Mouse (Mus musculus) bone marrow macrophage, adult 2 months (primary cell): ENCODE data around the gene Rxra. TPM values are rescaled to one million over a fixed set of nuclear protein-coding genes. Genes with fewer than 3 reads are reported as not detected.

Source experiments
- H3K27ac ChIP-seq: 2 replicates; pipeline ENCODE4 v1.5.1; 2012; ENCODE audit warnings: low read depth, low read length; ENCODE audit not compliant: insufficient read depth
- H3K4me1 ChIP-seq: 2 replicates; pipeline ENCODE4 v1.6.1; 2012; ENCODE audit warnings: low read length; ENCODE audit not compliant: control insufficient read depth, insufficient read depth
- H3K4me3 ChIP-seq: 2 replicates; pipeline ENCODE4 v1.5.1; 2012; ENCODE audit warnings: mild to moderate bottlenecking, low read length, moderate library complexity; ENCODE audit not compliant: insufficient read depth
- CTCF ChIP-seq: IDR thresholded peaks from 2 replicates; pipeline ENCODE4 v1.5.1; 2012; ENCODE audit warnings: low read depth, mild to moderate bottlenecking, low read length, moderate library complexity
- POLR2A ChIP-seq: IDR thresholded peaks from 2 replicates; pipeline ENCODE4 v1.6.1; 2012; ENCODE audit warnings: mild to moderate bottlenecking, low read depth, low read length, borderline replicate concordance
- polyA plus RNA-seq: library from polyadenylated mRNA; stranded (reverse); fragments of >200 nt; gene quantifications from 2 replicates; pipeline ENCODE4 v1.2.4, GENCODE M21; 2012; ENCODE audit not compliant: missing spikeins, insufficient read depth, insufficient read length

Gene Rxra
- polyA plus RNA-seq, 1 experiment, result 39.7 TPM

DNA sequence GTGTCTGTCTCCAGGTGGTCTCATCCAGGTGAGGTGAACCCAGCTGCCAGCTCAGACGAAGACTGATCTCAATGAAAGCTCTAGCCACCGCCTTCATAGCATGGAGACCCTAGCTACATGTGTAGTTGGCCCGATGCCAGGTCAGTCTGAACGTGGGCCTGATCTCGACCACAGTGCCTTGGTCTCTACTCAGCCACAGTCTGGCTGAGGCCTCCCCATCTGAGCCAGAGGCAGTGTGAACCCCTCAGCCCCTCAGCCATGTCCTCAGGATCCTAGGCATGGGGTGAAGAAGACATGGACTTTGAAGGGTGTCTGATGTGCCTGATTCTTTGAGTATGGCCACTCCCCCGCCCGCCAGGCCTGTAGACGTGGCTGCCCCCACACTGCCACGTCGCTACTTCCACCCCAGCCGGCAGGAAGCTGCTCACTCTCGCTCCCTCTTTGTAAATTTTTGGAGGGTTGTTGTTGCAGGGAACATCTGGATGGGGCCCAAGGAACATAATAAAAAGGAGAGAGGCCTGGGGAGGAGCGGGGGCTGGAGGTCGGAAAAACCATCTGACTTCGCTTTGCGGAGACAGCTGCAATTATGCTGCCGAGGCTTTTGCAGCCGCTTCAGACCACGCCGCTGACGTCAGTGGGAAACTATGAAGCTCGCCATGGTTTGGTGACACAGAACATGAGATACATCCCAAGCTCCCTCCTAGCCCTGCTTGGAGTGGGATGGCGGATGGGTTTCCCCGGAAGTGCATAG is 97.9 kb downstream of the Rxra start:
- Histone ChIP-seq H3K4me1 (no peaks in the 10 kb centered on the region), H3K27ac (no peak overlapping the region), H3K4me3 (no peak overlapping the region)
- TF ChIP-seq CTCF (no peak), POLR2A (no peak)

DNA sequence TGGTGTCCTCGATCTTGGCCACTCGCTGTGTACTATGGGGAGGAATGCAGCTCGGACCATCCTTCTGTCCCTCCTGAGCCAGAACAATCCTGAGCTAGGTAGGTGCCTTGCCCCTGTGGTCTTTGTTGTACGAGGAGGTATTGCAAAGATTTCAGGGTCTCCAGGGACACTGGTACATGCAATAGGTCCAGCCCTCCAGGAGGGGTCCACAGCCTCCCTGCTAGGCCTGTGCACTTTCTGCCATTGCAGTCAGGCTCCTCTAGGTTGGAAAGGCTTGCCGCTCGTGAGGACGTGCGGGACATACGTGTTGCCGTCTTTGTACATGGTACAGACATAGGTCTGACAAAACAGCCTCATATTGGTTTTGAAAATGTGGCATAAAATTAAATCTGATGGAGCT is 98.8 kb downstream of the Rxra start:
- no peak for TF ChIP-seq CTCF
- H3K27ac ChIP-seq, result no peak overlapping the region
- no peaks in the 10 kb centered on the region for H3K4me1 ChIP-seq

DNA sequence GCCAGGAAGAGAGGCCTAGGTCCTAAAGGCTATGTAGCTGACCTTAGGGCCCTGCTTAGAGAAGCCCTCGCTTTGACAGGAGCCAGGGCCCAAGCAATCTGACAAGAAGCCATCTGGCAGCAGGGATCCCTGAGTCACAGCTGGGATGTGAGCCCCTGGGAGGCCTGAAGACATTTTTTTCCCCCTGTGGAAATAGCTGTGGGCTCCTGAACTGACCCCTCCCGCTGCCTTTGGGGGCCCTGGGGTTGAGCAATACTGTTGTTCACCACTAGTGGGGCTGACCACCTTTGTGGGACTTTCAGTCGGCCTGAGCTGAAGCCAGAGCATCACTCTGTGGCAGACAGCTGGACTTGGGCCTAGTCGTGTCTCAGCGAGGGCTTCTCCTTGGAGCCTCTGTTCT is 99.4 kb downstream of the Rxra start:
- Histone ChIP-seq H3K4me3 (no peak overlapping the region), H3K4me1 (no peaks in the 10 kb centered on the region), H3K27ac (no peak overlapping the region)
- TF ChIP-seq CTCF (no peak), POLR2A (no peak)

More for the DNA sequence above, 98.8 kb downstream of the Rxra start:
- no peak overlapping the region for H3K4me3 ChIP-seq

DNA sequence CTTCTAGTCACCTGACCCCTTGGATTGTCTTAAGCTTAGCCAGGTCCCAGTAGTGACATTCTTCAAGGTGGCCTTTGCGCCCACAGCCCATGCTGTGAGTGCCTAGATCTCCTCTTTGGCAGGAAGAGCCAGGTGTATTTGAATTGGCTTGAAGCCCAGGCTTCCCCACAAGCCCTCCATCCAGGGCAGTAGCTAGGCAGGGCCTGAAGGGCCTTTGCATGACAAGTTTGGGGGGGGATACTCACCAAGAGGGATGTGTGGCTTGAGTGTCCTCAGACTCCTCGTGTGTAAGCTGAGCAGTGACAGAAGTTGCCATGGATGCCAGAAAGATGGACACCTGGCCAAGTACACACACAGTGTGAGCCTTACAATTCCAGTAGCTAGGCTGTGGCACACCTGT is 101.5 kb downstream of the Rxra start:
- no peak for TF ChIP-seq CTCF
- no peak for TF ChIP-seq POLR2A
- H3K27ac ChIP-seq, result no peak overlapping the region
- H3K4me1 ChIP-seq, result no peaks in the 10 kb centered on the region
- H3K4me3 ChIP-seq, result no peak overlapping the region

DNA sequence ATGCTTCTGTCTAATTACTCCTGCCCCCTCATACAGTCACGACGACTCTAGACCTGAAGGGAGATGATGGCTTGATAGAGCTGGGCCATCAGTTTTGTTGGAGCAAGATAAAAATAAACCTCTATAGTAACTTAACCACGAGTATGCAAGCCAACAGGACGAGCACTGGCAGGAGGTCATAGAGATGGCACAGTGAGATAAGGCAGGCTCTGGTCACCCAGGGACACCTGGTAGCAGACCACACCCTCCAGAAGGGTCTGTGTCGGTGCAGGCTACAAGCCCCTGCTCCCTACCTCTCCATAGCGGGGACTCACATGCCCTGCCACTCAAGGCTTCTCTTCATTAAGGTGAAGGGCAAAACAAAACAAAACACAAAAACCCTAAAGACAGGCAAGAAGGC is 102.0 kb downstream of the Rxra start:
- H3K4me3 ChIP-seq, result no peak overlapping the region
- no peak overlapping the region for H3K27ac ChIP-seq
- TF ChIP-seq CTCF, result no peak
- TF ChIP-seq POLR2A, result no peak
- no peaks in the 10 kb centered on the region for H3K4me1 ChIP-seq

DNA sequence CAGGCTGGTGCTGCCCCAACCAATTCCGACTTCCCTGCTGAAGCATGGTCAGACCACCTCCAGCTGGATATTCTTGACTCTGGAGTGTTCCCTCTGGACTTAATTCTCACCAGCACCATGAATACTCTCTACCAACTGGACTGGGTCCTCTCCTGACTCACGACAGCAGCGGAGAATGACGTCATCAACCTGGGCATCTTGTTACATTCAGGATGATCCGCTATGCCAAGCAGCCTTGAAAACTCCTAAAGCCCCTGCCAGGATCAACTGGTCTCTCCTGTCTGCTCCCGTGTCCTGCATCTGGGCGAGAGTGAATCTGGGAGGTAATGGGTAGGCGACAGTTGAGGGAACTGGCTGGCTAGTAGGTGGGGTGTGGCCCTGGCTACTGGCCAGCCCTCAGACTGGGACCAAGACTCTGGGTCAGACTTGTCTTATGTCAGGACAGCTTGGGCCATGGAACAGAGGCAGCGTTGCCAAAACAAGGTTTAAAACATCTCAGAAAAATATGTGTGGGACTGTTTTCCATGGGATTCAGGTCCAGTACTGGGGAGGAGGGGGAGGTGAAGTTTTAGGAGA is 103.1 kb downstream of the Rxra start:
- H3K27ac ChIP-seq, result no peak overlapping the region
- no peaks in the 10 kb centered on the region for H3K4me1 ChIP-seq
- TF ChIP-seq POLR2A (no peak), CTCF (no peak)
- H3K4me3 ChIP-seq, result no peak overlapping the region

DNA sequence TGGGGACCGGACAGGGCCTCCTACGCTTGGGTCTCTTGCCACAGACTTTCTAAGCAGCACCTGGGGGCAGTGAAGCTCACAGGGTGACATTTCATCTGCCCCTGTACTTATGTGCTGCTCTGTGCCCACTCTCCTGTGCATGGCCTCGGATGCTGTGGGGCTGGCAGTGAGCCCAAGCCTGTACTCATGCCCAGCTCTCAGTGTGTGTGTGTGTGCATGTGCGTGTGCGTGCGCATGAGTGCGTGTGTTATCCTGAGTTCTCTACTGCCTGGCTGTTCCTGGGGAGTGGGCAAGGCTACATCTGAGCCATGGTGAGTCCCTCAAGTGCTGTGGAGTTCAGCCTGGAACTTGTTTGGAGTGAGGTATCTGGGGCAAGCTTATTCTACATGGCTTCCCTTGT is 103.9 kb downstream of the Rxra start:
- TF ChIP-seq CTCF (no peak), POLR2A (no peak)
- Histone ChIP-seq H3K4me1 (no peaks in the 10 kb centered on the region), H3K27ac (no peak overlapping the region), H3K4me3 (no peak overlapping the region)

DNA sequence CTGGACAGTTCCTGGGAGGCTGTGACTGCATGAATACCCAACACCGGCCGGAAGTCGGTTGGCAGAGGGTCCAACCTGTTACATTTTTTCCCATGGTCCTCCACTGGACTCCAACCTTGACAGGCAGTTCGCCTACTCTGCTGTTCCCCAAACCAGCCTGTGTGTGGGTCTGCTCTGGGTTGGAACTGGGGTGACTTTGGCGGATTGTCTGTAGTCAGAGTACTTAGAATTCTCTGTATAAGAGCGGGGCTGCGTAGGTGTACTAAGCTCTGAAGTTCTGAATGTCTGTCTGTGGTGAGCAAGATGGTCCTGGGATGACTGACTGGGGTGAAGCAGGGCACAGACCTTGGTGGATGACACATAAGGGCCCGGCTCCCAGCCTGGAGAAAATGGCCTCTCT is 109.1 kb downstream of the Rxra start:
- Histone ChIP-seq H3K4me1 (no peaks in the 10 kb centered on the region), H3K27ac (no peak overlapping the region), H3K4me3 (no peak overlapping the region)
- TF ChIP-seq CTCF, result no peak
- TF ChIP-seq POLR2A, result no peak

DNA sequence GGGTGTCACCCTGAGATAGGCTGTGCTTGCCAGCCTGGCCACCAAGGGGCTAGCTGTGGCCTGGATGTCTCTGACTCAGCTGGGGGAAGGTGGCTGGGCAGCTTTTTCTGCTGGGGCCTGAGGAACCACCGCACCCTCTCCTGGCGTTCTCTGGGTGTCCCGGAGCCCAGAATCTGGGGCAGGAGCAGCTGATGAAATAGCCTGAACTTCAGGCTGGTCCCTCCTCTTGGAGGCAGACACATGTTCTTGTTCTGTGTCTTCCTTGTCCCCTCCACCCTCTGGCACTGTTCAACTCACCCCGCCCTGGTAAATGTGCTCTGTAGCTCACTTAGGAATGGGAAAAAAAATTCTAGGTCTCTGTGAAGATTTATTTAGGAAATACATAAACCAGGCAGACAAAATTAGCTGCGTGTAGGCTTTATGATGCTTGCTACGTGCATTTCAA is 109.8 kb downstream of the Rxra start:
- TF ChIP-seq CTCF (no peak), POLR2A (no peak)
- H3K4me3 ChIP-seq, result no peak overlapping the region
- H3K27ac ChIP-seq, result no peak overlapping the region
- no peaks in the 10 kb centered on the region for H3K4me1 ChIP-seq

DNA sequence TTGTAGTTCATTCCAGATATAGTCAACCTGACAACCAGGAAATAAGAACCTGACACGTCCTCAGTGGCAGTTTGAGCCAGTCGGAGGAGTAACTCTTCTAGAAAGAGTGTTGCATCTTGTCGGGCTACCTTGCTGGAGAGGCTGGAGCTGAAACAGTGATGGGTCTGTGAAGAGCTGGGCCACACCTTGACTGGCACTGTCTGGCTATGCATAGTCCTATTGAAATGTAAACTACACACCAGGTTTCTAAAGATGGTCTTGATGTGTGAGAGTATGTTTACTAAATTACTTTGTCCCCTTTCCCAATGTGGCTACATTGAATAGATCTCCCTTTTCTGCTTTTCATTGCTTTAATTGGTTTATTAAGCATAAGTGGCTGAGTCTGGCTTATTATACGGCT is 115.3 kb downstream of the Rxra start:
- H3K4me1 ChIP-seq, result no peaks in the 10 kb centered on the region
- TF ChIP-seq CTCF (no peak), POLR2A (no peak)
- H3K4me3 ChIP-seq, result no peak overlapping the region
- H3K27ac ChIP-seq, result no peak overlapping the region
